Mouse (Mus musculus): ENCODE data around the gene Thpo. TPM values are rescaled to one million over a fixed set of nuclear protein-coding genes. Genes with fewer than 3 reads are reported as not detected.

Thpo gene
- 1.5 and 1.6 TPM in 2 replicates for polyA plus RNA-seq (2012; rRNA removed)

GRCm38 (mm10) chr16:20733731-20734730 lies at the start of gene Thpo:
TSS of gene Thpo (minus strand) at chr16:20734511.

DNA sequence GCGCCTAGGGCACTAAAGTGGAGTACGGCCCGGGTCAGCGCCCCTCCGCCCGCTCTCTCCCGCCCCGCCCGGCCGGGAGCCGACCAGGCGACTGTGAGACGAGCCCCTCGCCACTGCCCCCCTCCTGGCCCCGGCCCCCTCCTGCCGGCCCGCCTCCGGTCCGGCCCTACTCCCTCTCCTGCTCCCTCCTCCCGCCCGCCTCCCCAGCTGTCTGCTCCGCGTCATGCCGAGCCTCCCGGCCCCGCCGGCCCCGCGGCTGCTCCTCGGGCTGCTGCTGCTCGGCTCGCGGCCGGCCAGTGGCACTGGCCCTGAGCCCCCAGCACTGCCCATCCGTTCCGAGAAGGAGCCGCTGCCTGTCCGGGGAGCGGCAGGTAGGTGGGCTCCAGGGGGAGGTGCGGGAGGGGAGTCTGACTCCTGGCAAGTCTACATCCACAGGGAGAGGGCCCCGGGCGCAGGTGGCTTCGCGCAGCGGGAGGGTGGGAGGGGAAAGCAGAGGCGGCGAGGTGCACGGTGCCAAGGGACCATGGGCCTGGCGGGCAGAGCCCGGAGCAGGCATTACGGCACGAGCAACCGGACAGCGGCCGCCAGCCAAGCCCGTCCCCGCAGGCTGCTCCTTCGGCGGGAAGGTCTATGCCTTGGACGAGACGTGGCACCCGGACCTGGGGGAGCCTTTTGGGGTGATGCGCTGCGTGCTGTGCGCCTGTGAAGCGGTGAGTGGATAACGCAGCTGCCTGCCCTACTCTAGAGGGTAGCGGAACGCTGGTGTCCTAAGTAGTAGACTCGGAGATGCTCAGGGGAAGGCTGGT lies 1.2 kb downstream of the Thpo start, which contains the start of gene Chrd:
TSS of gene Chrd (plus strand) at position 203 of the 806 bp plus-strand sequence.

GRCm38 (mm10) chr16:20717181-20717977 lies 16.9 kb downstream of the Thpo start, which contains the start of the genes Polr2h and Clcn2:
TSS of gene Polr2h (plus strand) at chr16:20717665.
TSS of gene Clcn2 (minus strand) at chr16:20717746.

DNA sequence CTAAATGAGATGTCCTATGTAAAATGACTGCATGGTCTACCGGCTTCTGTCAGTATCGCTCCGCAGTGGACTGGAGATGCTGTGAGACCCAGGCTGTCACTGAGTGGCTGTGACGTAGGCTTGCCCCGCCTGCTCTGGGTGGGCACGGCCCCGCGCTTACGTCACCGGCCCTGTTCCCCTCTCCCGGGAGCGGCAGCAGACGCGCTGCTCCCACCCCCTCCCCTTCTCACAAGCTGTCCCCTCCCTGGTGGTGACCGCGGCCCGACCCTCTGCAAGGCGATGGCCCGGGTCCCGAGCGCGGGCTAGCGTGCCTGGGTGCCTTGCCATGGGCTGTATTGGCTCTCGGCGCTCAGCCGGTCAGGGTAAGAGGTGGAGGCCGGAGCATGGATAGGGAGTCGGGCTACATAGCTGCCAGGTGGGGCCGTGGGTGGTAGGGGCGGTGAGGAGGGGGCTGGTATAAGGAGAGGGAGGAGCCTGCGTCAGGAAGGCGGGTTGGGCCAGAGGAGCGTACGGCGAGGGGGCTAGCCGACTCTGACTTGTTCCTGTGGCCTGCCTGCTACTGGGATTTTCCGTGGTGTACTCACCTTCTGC lies 41.1 kb downstream of the Thpo start, which contains the start of gene Fam131a:
TSS of gene Fam131a (plus strand) at position 131 of the 591 bp plus-strand sequence.

Other genes starting within 250 kb of the Thpo start
- gene Eif2b5, start 235.7 kb downstream of the Thpo start, polyA plus RNA-seq (2012; rRNA removed), result 9.7 and 10.6 TPM in 2 replicates
- gene Dvl3, start 217.5 kb downstream of the Thpo start, polyA plus RNA-seq (2012; rRNA removed), result 19.6 and 25.7 TPM in 2 replicates
- gene Ap2m1, start 199.0 kb downstream of the Thpo start, polyA plus RNA-seq (2012; rRNA removed), result 164 and 178 TPM in 2 replicates
- gene Abcf3, start 185.9 kb downstream of the Thpo start, polyA plus RNA-seq (2012; rRNA removed), result 9.7 and 15.9 TPM in 2 replicates
- gene Vwa5b2, start 145.0 kb downstream of the Thpo start, polyA plus RNA-seq (2012; rRNA removed), result 5.4 and 6.0 TPM in 2 replicates
- gene Eef1akmt4, start 122.9 kb downstream of the Thpo start, polyA plus RNA-seq (2012; rRNA removed), result 9.2 and 10.2 TPM in 2 replicates
- 0.11 TPM in 1 of 2 replicates, not detected in the other for gene Gm49333, start 122.9 kb downstream of the Thpo start, polyA plus RNA-seq (2012; rRNA removed)
- 18.0 and 20.6 TPM in 2 replicates for gene Alg3, start 122.8 kb downstream of the Thpo start, polyA plus RNA-seq (2012; rRNA removed)
- gene Camk2n2, start 113.2 kb downstream of the Thpo start, polyA plus RNA-seq (2012; rRNA removed), result 5.6 and 9.2 TPM in 2 replicates
- gene Ece2, start 104.7 kb downstream of the Thpo start, polyA plus RNA-seq (2012; rRNA removed), result 0.17 and 1.1 TPM in 2 replicates
- 19.8 and 23.2 TPM in 2 replicates for gene Psmd2, start 82.9 kb downstream of the Thpo start, polyA plus RNA-seq (2012; rRNA removed)
- gene Eif4g1, start 66.2 kb downstream of the Thpo start, polyA plus RNA-seq (2012; rRNA removed), result 180 and 189 TPM in 2 replicates
- gene Fam131a, start 41.3 kb downstream of the Thpo start, polyA plus RNA-seq (2012; rRNA removed), result 4.4 and 8.1 TPM in 2 replicates
- 2.1 and 3.3 TPM in 2 replicates for gene Polr2h, start 16.8 kb downstream of the Thpo start, polyA plus RNA-seq (2012; rRNA removed)
- 40.6 and 44.8 TPM in 2 replicates for gene Clcn2, start 16.8 kb downstream of the Thpo start, polyA plus RNA-seq (2012; rRNA removed)
- 4.4 TPM in 2 replicates for gene Chrd, start 1.4 kb downstream of the Thpo start, polyA plus RNA-seq (2012; rRNA removed)